Mouse (Mus musculus) kidney, adult 2 months (tissue): ENCODE results near the gene Hcn3. TPM values are rescaled to one million over a fixed set of nuclear protein-coding genes. Genes with fewer than 3 reads are reported as not detected.
A peak's percentile ranks its signal among the peaks of the same experiment; 100 is the strongest.

Experiments
- DNase-seq: peaks from one replicate; pipeline ENCODE4 v3.0.0; 2021
- H3K27ac ChIP-seq: fragments of 200-500 bp; 2 replicates; pipeline ENCODE4 v1.5.1; 2012; ENCODE audit warnings: low read depth, low read length, control low read depth, inconsistent platforms; ENCODE audit not compliant: insufficient read depth
- H3K27me3 ChIP-seq: fragments of 200-500 bp; replicated peaks from 2 replicates; pipeline ENCODE4 v1.6.1; 2012; ENCODE audit warnings: mild to moderate bottlenecking, moderate library complexity, low read length, inconsistent platforms; ENCODE audit not compliant: control insufficient read depth, insufficient read depth
- H3K36me3 ChIP-seq: fragments of 200-500 bp; 2 replicates; pipeline ENCODE4 v1.6.1; 2012; ENCODE audit warnings: mild to moderate bottlenecking, moderate library complexity, low read length, inconsistent platforms; ENCODE audit not compliant: control insufficient read depth, insufficient read depth
- H3K4me1 ChIP-seq: fragments of 200-500 bp; 2 replicates; pipeline ENCODE4 v1.6.1; 2011; ENCODE audit warnings: low read length; ENCODE audit not compliant: control insufficient read depth, insufficient read depth
- H3K4me3 ChIP-seq: fragments of 200-500 bp; 2 replicates; pipeline ENCODE4 v1.5.1; 2011; ENCODE audit warnings: mild to moderate bottlenecking, low read depth, low read length, control low read depth; ENCODE audit not compliant: insufficient read depth
- CTCF ChIP-seq: fragments of 200-500 bp; conservative IDR thresholded peaks from 2 replicates; pipeline ENCODE4 v1.5.1; 2011; ENCODE audit warnings: low read depth, mild to moderate bottlenecking, control low read depth, low read length, moderate library complexity, mixed read lengths; ENCODE audit not compliant: insufficient read depth, insufficient read length
- POLR2A ChIP-seq: fragments of 200-500 bp; IDR thresholded peaks from one replicate; pipeline ENCODE4 v1.6.1; 2011; ENCODE audit warnings: low read depth, low read length, control low read depth
- WGBS: fragments of 180-500 bp; shearing (Covaris S2); methylation state at CpG from one replicate; pipeline ENCODE4 v1.1.7; 2018; 5-methylcytosine and 5-hydroxymethylcytosine counted together
- polyA plus RNA-seq: library from polyadenylated mRNA; depleted of rRNA; stranded (reverse); fragments of >200 nt; gene quantifications from 2 replicates; pipeline ENCODE4 v1.2.3, GENCODE M21; 2012

Gene Hcn3
- polyA plus RNA-seq, 1 experiment = 1.4 TPM

- Histone ChIP-seq H3K36me3 (no peaks in the 10 kb centered on the region), H3K27me3 (no peaks in the 10 kb centered on the region), H3K4me1 (0 out of 2 replicates have a peak, but pooled peaks cover 3% of the 10 kb centered on the region), H3K4me3 (no peak overlapping the region), H3K27ac (no peak overlapping the region)
- DNase-seq = no peak
- WGBS = 77% methylated on average over 3 of the region's 3 CpGs
- TF ChIP-seq CTCF = no peak
- no peak for TF ChIP-seq POLR2A
These were observed 30.1 kb downstream of the Hcn3 start for GRCm38 (mm10) chr3:89129908-89130307.

- Histone ChIP-seq H3K27me3 (no peaks in the 10 kb centered on the region), H3K4me1 (0 out of 2 replicates have a peak, but pooled peaks cover 3% of the 10 kb centered on the region), H3K36me3 (no peaks in the 10 kb centered on the region), H3K27ac (no peak overlapping the region), H3K4me3 (no peak overlapping the region)
- WGBS = 93% methylated on average over 3 of the region's 3 CpGs
- no peak for DNase-seq
- TF ChIP-seq POLR2A (no peak), CTCF (no peak)
These were observed 34.0 kb downstream of the Hcn3 start for GRCm38 (mm10) chr3:89125981-89126380.

DNA sequence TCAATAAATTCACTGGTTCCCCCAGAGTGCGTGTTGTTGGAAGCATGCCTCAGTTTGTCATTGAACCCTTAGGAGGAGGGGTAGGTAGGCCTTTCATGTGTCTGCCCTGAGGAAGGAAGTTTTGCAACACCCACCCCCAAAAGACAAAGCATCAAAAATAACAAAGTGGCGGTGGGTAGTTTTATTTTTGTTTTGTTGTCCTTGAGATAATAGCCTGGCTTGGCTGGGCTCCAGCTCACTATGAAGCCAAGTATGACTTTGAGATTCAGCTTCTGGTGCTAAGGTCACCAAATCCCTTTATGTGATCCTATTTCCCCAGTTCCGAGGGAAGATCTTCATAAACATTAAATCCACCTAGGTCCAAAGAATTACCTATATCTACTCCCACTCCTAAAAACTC is 35.8 kb downstream of the Hcn3 start:
- WGBS = 53% methylated on average over 3 of the region's 3 CpGs
- TF ChIP-seq POLR2A = no peak
- no peak for TF ChIP-seq CTCF
- H3K4me3 ChIP-seq = no peak overlapping the region
- H3K36me3 ChIP-seq = no peaks in the 10 kb centered on the region
- no peaks in the 10 kb centered on the region for H3K27me3 ChIP-seq
- 0 out of 2 replicates have a peak, but pooled peaks cover 3% of the 10 kb centered on the region for H3K4me1 ChIP-seq
- peak; percentile 58 for DNase-seq
- H3K27ac ChIP-seq = no peak overlapping the region

DNA sequence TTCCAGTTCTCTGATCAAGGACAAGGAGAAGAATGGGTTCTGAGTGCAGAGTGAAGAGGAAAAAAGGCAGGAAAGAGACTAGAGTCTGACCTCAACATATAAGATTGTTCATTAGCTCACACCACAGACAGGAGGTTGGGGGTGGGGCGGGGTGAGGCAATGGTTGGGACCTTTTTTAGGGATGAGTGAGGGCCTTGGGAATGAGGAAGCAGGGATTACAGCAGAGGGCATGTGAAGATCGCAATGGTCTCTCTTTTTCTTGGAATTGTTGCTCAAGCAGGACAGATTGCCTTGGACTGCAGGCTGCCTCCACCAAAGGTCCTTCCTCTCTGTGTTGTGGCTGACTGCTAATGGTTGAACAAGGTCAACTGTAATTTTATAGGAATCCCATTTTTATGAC is 36.7 kb downstream of the Hcn3 start:
- peak; percentile 36 for DNase-seq
- Histone ChIP-seq H3K27ac (no peak overlapping the region), H3K27me3 (no peaks in the 10 kb centered on the region), H3K4me1 (0 out of 2 replicates have a peak, but pooled peaks cover 3% of the 10 kb centered on the region), H3K4me3 (no peak overlapping the region), H3K36me3 (no peaks in the 10 kb centered on the region)
- WGBS = 59% methylated on average over 2 of the region's 2 CpGs
- TF ChIP-seq POLR2A (no peak), CTCF (no peak)

GRCm38 (mm10) chr3:89115522-89115921 is 44.5 kb downstream of the Hcn3 start:
- WGBS = 4% methylated on average over 2 of the region's 2 CpGs

GRCm38 (mm10) chr3:89113058-89113457 is 46.9 kb downstream of the Hcn3 start:
- Histone ChIP-seq H3K27ac (peak overlapping the region; percentile 19; the same call in 1 of the 2 replicates), H3K4me1 (no peaks in the 10 kb centered on the region), H3K4me3 (no peak overlapping the region), H3K27me3 (no peaks in the 10 kb centered on the region), H3K36me3 (no peaks in the 10 kb centered on the region)
- 24% methylated on average over 4 of the region's 4 CpGs for WGBS
- no peak for TF ChIP-seq POLR2A
- no peak for TF ChIP-seq CTCF
- peak; percentile 70 for DNase-seq

More at GRCm38 (mm10) chr3:89115522-89115921, 44.5 kb downstream of the Hcn3 start:
- TF ChIP-seq CTCF = peak; percentile 46
- no peak for TF ChIP-seq POLR2A
- no peaks in the 10 kb centered on the region for H3K27me3 ChIP-seq
- peak; percentile 67 for DNase-seq
- H3K36me3 ChIP-seq = no peaks in the 10 kb centered on the region
- no peaks in the 10 kb centered on the region for H3K4me1 ChIP-seq
- H3K27ac ChIP-seq = no peak overlapping the region
- no peak overlapping the region for H3K4me3 ChIP-seq

GRCm38 (mm10) chr3:89108146-89108545 is 51.9 kb downstream of the Hcn3 start:
- H3K27ac ChIP-seq = no peak overlapping the region
- H3K4me3 ChIP-seq = no peak overlapping the region
- H3K36me3 ChIP-seq = no peaks in the 10 kb centered on the region
- TF ChIP-seq POLR2A (no peak), CTCF (no peak)
- no peaks in the 10 kb centered on the region for H3K27me3 ChIP-seq
- no peak for DNase-seq
- no peaks in the 10 kb centered on the region for H3K4me1 ChIP-seq
- 22% methylated on average over 1 of the region's 1 CpGs for WGBS

- 74% methylated on average over 3 of the region's 3 CpGs for WGBS
- Histone ChIP-seq H3K27ac (no peak overlapping the region), H3K4me1 (no peaks in the 10 kb centered on the region), H3K4me3 (no peak overlapping the region), H3K27me3 (no peaks in the 10 kb centered on the region), H3K36me3 (no peaks in the 10 kb centered on the region)
- TF ChIP-seq POLR2A (no peak), CTCF (no peak)
- no peak for DNase-seq
These were observed 52.5 kb downstream of the Hcn3 start for GRCm38 (mm10) chr3:89107545-89107944.
